Mouse (Mus musculus): ENCODE results near the gene Exoc4.

The Exoc4 gene

DNA sequence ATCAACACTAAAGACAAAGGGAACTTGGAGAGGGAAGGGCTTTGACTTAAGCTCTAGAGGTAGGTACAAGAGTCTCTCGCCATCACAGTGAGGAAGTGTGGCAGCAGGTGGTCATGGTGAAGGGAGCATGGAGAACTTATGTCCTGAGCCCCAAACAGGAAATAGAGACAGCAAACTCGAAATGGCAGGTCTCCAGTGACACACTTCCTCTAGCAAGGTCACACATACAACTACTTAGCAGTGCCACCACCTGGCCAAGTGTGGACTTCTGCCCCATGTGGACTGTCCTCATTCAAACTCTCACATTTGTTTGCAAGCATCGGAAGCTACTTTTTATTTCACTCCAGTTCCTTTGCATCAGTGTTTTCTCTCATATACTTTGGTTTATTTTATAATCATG, 74.0 kb downstream of the Exoc4 start:
- DNase-seq = no peak

DNA sequence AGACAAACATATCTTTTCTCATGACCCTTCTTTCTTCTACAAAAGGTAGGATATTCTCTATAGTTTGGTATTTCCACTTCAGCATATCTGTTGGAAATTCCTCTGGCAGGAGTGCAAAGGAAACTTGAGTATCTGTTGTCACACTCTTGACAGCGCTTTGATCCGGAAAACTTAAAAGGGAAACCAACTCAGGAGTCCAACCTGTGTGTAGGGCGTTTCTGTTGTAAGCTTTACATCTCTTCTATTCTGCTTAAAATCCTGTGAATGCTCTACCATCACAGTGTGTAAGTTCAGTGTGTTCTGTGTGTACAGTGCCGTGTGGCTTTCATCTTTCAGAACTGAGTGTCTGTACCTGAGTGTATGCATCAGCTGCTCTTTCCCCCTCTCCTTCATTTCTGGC, 74.5 kb downstream of the Exoc4 start:
- no peak for DNase-seq

- DNase-seq = no peak
Measured at GRCm38 (mm10) chr6:33328326-33328725, 79.4 kb downstream of the Exoc4 start.

DNA sequence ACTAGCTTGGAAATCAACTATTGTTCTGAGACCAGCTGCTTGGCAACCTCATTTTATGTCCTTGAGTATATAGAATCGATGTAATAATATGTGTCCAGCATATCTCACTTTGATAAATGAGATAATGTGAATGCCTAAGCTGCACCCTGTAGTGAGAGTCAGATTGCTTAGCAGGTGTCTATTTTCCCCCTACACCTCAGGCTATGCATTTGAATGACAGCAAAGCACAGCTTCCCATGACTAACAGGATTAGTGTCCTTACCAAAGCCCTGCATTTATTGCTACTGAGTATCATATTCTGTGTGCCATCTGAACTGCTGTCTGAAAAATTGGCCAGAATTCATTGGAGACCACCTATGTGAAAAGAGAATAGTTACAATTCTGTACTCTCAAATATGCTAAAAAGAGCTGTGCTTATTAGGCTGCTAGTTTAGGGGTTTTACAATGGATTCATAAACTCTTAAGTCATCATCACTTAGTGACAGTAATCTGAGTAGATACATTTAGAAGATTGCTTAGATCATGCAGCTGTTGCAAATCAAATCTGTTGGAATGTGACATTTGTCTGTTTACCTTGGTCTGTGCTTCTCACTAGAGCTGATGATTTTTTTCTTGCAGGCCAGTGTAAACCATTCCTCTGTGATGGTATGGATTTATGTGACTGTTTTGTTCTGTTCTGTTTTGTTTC, 98.3 kb downstream of the Exoc4 start:
- DNase-seq = no peak

- no peak for DNase-seq
Measured at GRCm38 (mm10) chr6:33361613-33362012, 112.7 kb downstream of the Exoc4 start.

DNA sequence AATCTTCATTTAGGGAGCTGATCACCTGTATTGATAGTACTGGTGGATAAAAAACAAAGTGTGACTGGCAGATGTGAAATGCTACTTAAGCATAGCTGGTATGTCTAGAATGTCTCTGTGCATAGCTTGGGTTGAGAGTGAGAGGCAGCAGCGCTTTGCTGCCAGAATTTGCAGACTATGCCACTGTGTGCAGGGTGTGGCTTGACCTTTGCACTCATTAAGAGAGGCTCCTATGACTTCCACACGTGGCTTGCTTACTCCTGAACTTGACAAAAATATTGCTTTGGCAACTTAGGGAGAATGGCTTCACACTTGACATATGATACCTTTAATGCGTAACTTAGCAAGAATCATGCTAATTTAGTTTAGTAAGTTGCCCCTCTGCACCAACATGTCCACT, 131.6 kb downstream of the Exoc4 start:
- DNase-seq = peak; percentile 17

GRCm38 (mm10) chr6:33382176-33382575, 133.3 kb downstream of the Exoc4 start:
- DNase-seq = no peak

DNA sequence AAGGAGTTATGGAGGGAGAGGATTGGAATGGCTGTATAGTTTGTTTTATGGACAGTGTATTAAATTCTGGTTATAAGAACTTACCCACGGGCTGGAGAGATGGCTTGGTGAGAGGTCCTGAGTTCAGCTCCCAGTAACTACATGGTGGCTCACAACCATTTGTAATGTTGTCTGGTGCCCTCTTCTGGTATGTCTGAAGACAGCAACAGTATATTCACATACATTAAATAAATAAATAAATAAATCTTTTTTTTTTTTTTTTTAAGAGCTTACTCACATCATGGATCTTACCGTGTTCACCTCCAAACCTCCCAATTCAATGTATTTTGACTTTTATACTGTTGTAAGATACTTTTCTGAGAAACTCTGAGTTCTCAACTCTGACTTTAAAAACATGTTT, 143.1 kb downstream of the Exoc4 start:
- no peak for DNase-seq

GRCm38 (mm10) chr6:33399491-33399890, 150.6 kb downstream of the Exoc4 start:
- no peak for DNase-seq

- DNase-seq = no peak
Measured at GRCm38 (mm10) chr6:33401161-33401560, 152.3 kb downstream of the Exoc4 start.

DNA sequence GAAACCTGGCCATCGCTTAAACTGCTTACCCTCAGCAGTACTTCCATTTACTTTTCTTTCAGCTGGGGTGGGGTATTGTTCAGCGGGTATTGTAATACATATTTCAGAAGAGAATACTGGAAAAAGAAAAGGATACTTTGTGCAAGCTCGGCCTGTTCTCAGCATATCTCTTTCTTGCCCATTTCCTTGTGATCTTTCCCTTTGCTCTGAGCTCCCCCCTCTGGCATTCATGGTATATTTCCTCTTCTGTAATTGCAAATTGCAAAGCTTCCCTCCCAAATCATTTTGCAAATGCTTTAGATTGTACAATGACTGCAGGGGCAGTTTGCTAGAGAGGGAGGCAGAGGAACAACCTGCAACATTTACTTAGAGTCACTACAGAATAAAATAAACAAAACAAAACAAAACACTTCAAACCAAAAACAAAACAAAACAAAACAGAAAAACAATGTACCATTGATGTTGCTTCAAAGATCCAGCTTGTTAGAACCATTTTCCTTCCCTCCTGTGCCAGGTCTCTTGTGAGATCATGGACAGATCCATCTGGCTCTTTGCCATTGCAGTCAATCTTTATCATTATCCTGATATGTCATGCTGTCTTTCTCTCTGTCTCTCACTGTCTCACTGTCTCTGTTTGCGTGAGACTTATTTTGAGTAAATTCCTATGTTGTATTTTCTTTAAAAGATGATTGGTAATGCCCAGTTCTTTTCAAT, 156.8 kb downstream of the Exoc4 start:
- DNase-seq = no peak

DNA sequence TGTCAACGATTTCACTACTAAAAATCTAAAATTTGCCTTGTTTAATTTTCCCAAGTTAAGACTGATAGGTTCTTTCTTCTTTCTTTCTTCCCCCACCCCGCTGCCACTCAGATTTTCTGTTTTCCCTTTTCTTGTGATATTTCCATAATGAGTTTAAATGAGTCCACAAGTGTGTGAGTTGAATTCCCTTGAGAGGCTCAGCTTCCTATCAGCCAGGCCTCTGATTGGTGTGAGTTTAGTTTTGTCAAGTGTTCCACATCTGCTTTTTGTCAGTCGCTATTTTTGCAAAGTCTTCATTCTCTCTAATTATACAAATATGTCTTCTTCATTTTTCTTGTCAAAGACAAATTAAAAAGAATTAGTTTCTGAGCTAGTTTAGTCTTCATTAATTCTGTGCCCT, 160.7 kb downstream of the Exoc4 start:
- peak; percentile 28 for DNase-seq

GRCm38 (mm10) chr6:33425007-33425406, 176.1 kb downstream of the Exoc4 start:
- DNase-seq = no peak

- DNase-seq = no peak
Measured at GRCm38 (mm10) chr6:33431207-33431787, 182.4 kb downstream of the Exoc4 start.

DNA sequence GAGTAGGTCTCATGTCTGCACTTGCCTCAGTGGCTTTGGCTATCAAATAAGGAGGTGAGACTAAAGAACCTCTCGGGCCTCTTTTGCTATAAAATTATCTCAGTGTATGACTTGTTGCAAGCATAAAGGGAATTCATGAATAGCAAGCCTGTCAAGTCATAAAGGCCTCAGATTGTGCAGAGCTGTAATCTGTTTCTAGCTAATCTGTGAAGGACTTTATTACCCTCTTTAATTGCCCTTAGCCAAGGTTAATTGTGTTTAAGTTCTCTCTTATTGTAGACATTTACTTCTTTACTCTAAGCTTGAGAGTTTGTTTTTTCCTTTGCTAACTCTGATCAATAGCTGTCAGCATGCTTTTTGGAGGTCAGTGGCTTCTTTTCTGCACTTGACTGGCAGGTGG, 191.6 kb downstream of the Exoc4 start:
- DNase-seq = no peak

- no peak for DNase-seq
Measured at GRCm38 (mm10) chr6:33453810-33454209, 204.9 kb downstream of the Exoc4 start.

GRCm38 (mm10) chr6:33454354-33454753, 205.5 kb downstream of the Exoc4 start:
- DNase-seq = no peak

DNA sequence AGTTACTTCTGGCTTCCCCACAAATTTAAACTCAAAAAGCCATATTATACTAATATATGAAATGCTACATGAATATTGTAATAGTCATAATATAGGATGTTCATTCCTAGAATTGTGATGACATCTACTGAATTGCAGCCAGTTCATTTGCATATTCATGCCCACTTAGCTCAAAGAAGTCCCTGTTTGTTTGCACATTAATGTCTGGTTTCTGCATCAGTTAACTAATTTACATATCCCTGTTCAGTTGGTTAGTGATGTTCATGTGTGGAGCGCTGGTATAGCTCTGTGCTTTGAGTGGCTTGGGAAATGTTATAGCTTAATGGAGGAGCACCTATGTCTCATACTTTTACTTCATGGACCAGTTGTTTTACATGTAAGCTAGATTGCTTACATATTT, 206.4 kb downstream of the Exoc4 start:
- DNase-seq = no peak

GRCm38 (mm10) chr6:33464862-33465261, 216.0 kb downstream of the Exoc4 start:
- DNase-seq = no peak

GRCm38 (mm10) chr6:33465392-33465791, 216.5 kb downstream of the Exoc4 start:
- DNase-seq = no peak

- DNase-seq = no peak
Measured at GRCm38 (mm10) chr6:33466168-33466839, 217.4 kb downstream of the Exoc4 start.

DNA sequence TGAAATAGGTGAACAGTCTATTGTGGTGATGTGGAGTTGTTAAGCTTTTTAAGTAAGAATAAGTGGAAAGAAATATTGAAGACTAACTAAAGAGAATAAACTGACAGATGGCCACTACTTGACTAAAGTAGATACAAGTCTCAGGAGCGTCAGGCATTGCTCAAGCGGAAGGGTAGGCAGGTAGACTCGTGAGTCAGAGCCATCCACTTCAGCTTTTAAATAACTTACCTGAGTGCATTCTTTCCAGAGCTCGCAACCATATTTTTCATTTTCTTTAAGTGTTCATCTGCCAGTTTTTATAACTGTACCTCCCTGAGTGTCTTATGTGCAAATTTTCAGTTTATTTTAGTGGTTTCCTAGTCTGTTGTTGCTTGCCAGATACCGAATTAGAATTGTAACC, 219.6 kb downstream of the Exoc4 start:
- no peak for DNase-seq

DNA sequence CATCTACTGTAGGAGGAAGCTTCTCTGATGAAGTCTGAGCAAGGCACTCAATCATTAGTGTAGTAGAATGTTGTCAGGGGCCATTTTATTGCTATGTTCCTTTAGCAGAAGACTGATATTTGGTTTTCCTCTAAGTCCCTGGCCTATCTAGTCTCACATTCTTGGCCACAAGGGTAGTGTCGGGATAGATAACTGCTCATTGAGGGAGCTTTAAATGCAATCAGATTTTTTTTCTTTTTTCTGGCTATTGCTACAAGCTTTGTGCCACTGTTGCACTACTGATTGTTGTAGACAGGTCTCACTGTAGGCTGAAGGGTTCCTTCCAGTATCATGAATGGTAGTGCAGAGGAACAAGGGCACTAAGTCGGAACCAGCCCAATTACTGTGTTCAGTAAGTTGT, 227.2 kb downstream of the Exoc4 start:
- no peak for DNase-seq

- DNase-seq = no peak
Measured at GRCm38 (mm10) chr6:33484568-33484967, 235.7 kb downstream of the Exoc4 start.
